Mouse (Mus musculus) liver, adult 2 months (tissue): ENCODE measurements around the gene Uggt1.

Experiments
- CTCF ChIP-seq: fragments of 200-500 bp; IDR thresholded peaks from 2 replicates; pipeline ENCODE4 v1.5.1; 2011; ENCODE audit warnings: low read depth, low read length, control low read depth
- POLR2A ChIP-seq: fragments of 200-500 bp; IDR thresholded peaks from 2 replicates; pipeline ENCODE4 v1.6.1; 2011; ENCODE audit warnings: low read length, control low read depth; ENCODE audit not compliant: insufficient read depth; ENCODE audit errors: extremely low read depth

- TF ChIP-seq POLR2A (no peak), CTCF (no peak)
Measured at GRCm38 (mm10) chr1:36100371-36100770, 144.1 kb downstream of the Uggt1 start.
